Mouse (Mus musculus): ENCODE results near the gene Ccdc162.

- TF ChIP-seq CTCF (IDR thresholded peaks at IDR 0.05; ENCODE audit: control insufficient read depth, insufficient read depth, low read length) (no peak), POLR2A (IDR thresholded peaks at IDR 0.05; ENCODE audit: borderline replicate concordance, control insufficient read depth, low read depth, low read length) (no peak)
Measured at GRCm38 (mm10) chr10:41552847-41553589, 163.4 kb downstream of the Ccdc162 start.
